In the genomic region with DNA sequence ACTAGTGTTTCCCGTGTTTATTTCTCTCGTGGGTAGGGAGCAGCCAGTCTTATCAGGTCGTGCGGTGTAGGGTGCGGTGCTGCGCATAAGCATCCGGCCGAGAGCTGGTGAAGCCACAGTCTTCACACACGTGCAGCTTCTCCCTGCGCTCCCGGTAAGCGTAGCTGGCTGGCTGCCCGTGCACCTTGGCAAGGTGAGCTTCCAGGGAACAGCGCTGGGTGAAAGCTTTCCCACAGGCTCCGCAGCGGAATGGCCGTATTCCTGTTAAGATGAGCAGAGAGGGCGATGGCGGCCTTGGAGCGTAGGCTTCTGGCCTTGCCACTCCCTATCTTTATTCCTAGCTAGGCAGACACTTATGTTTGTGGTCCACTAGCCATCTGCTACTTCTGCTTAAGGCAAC, we compare ENCODE assay signal across 8 mouse cellular contexts. TPM values are rescaled to one million over a fixed set of nuclear protein-coding genes. Genes with fewer than 3 reads are reported as not detected.
DNase-seq lines count a peak whose midpoint lies in the region; ATAC-seq and TF ChIP-seq lines count a peak whose summit lies in the region.

No protein-coding gene starts in this region.

- 86% methylated on average over 20 of the region's 20 CpGs for WGBS in intestine, embryonic 14.5 days
- 87% methylated on average over 20 of the region's 20 CpGs for WGBS in intestine, embryonic 16.5 days
- 58% methylated on average over 20 of the region's 20 CpGs for WGBS in cerebellum, adult 2 months
- WGBS in forebrain, embryonic 12.5 days: 91% methylated on average over 20 of the region's 20 CpGs
- WGBS in limb, embryonic 13.5 days: 89% methylated on average over 20 of the region's 20 CpGs

- H3K36me3 ChIP-seq in intestine, embryonic 14.5 days (ENCODE audit: control insufficient read depth, insufficient read depth, low read length): peaks cover 21% of the 10 kb centered on the region; the same call in 1 of the 2 replicates
- peaks cover 3% of the 10 kb centered on the region; the same call in 1 of the 2 replicates for H3K36me3 ChIP-seq in intestine, embryonic 16.5 days (ENCODE audit: control insufficient read depth, insufficient read depth, low read length)
- H3K36me3 ChIP-seq in forebrain, embryonic 12.5 days (replicated peaks): peaks cover 27% of the 10 kb centered on the region
- peaks cover 35% of the 10 kb centered on the region for H3K36me3 ChIP-seq in limb, embryonic 13.5 days

- peaks cover 6% of the 10 kb centered on the region for H3K4me1 ChIP-seq in intestine, embryonic 14.5 days (replicated peaks; ENCODE audit: control insufficient read depth, insufficient read depth, low read length)
- peaks cover 9% of the 10 kb centered on the region for H3K4me1 ChIP-seq in intestine, embryonic 16.5 days (ENCODE audit: control insufficient read depth, insufficient read depth, low read length)
- peaks cover 10% of the 10 kb centered on the region for H3K4me1 ChIP-seq in cerebellum, adult 2 months (ENCODE audit: control insufficient read depth, insufficient read depth, low read length)
- H3K4me1 ChIP-seq in forebrain, embryonic 12.5 days: peaks cover 20% of the 10 kb centered on the region
- peaks cover 18% of the 10 kb centered on the region for H3K4me1 ChIP-seq in limb, embryonic 13.5 days

- no peak overlapping the region for H3K4me3 ChIP-seq in intestine, embryonic 14.5 days (ENCODE audit: low read depth, low read length)
- no peak overlapping the region for H3K4me3 ChIP-seq in intestine, embryonic 16.5 days (ENCODE audit: low read length)
- H3K4me3 ChIP-seq in cerebellum, adult 2 months (replicated peaks; ENCODE audit: insufficient read depth, low read depth, low read length): peak overlapping the region; percentile 13
- peak overlapping the region; percentile 74 for H3K4me3 ChIP-seq in forebrain, embryonic 12.5 days (replicated peaks)
- H3K4me3 ChIP-seq in limb, embryonic 13.5 days: peak overlapping the region; percentile 80

- TF ChIP-seq POLR2A in cerebellum, adult 2 months (IDR thresholded peaks at IDR 0.05; ENCODE audit: borderline replicate concordance, insufficient read depth, low read length): no peak

- no peak for TF ChIP-seq CTCF in cerebellum, adult 2 months (IDR thresholded peaks at IDR 0.05; ENCODE audit: borderline replicate concordance, insufficient read depth, low read depth, low read length)

- no peak for ATAC-seq in intestine, embryonic 14.5 days (replicated peaks; ENCODE audit: low FRiP score, low TSS enrichment, low read depth)
- no peak for ATAC-seq in intestine, embryonic 16.5 days
- ATAC-seq in forebrain, embryonic 12.5 days (ENCODE audit: low FRiP score): no peak
- no peak for ATAC-seq in limb, embryonic 13.5 days (ENCODE audit: low FRiP score, low read depth)
- no peak for ATAC-seq in CD4-positive, CD25-positive, alpha-beta regulatory T cell, adult 4 months

- H3K27ac ChIP-seq in intestine, embryonic 14.5 days (ENCODE audit: low read depth): no peak overlapping the region
- no peak overlapping the region for H3K27ac ChIP-seq in intestine, embryonic 16.5 days (ENCODE audit: low read length)
- H3K27ac ChIP-seq in cerebellum, adult 2 months (ENCODE audit: insufficient read depth, low read length): no peak overlapping the region
- no peak overlapping the region for H3K27ac ChIP-seq in forebrain, embryonic 12.5 days
- no peak overlapping the region for H3K27ac ChIP-seq in limb, embryonic 13.5 days

- H3K9ac ChIP-seq in intestine, embryonic 14.5 days (ENCODE audit: low read length): no peak overlapping the region
- H3K9ac ChIP-seq in intestine, embryonic 16.5 days (ENCODE audit: low read depth, low read length): no peak overlapping the region
- H3K9ac ChIP-seq in forebrain, embryonic 12.5 days: 0 out of 2 replicates have a peak overlapping the region, but pooled peaks have one; percentile 17
- H3K9ac ChIP-seq in limb, embryonic 13.5 days: no peak overlapping the region

- no peak for DNase-seq in intestine, embryonic 14.5 days (ENCODE audit: low spot score)
- DNase-seq in cerebellum, adult 2 months: peak; percentile 38 to 48
- DNase-seq in retina, embryonic 14.5 days (ENCODE audit: low spot score): no peak
- no peak for DNase-seq in spleen, adult 18-20 months

- H3K27me3 ChIP-seq in intestine, embryonic 14.5 days (replicated peaks; ENCODE audit: control insufficient read depth, insufficient read depth, low read length): no peaks in the 10 kb centered on the region
- no peaks in the 10 kb centered on the region for H3K27me3 ChIP-seq in intestine, embryonic 16.5 days (replicated peaks; ENCODE audit: control insufficient read depth, insufficient read depth, low read length)
- H3K27me3 ChIP-seq in cerebellum, adult 2 months (ENCODE audit: control insufficient read depth, insufficient read depth, low read length): no peaks in the 10 kb centered on the region
- no peaks in the 10 kb centered on the region for H3K27me3 ChIP-seq in forebrain, embryonic 12.5 days
- H3K27me3 ChIP-seq in limb, embryonic 13.5 days: no peaks in the 10 kb centered on the region

- H3K9me3 ChIP-seq in intestine, embryonic 14.5 days (ENCODE audit: control insufficient read depth, low read length): no peaks in the 10 kb centered on the region
- no peaks in the 10 kb centered on the region for H3K9me3 ChIP-seq in intestine, embryonic 16.5 days (ENCODE audit: control insufficient read depth, low read length)
- H3K9me3 ChIP-seq in forebrain, embryonic 12.5 days: no peaks in the 10 kb centered on the region
- H3K9me3 ChIP-seq in limb, embryonic 13.5 days: no peaks in the 10 kb centered on the region

- peak overlapping the region; percentile 82; the same call in 1 of the 2 replicates for H3K4me2 ChIP-seq in intestine, embryonic 14.5 days (ENCODE audit: low read length)
- no peak overlapping the region for H3K4me2 ChIP-seq in intestine, embryonic 16.5 days (ENCODE audit: low read depth, low read length)
- peak overlapping the region; percentile 67 for H3K4me2 ChIP-seq in forebrain, embryonic 12.5 days
- peak overlapping the region; percentile 83 for H3K4me2 ChIP-seq in limb, embryonic 13.5 days (replicated peaks)

RNA-seq across cellular contexts. Expression of a gene that starts 1.3 kb away (rescaled TPM):
- 147 and 157 TPM in 2 replicates for polyA plus RNA-seq in intestine, embryonic 14.5 days (2014; fragmentation: Nextera tagmentation; extraction: Ambion mirVana)
- 139 and 142 TPM in 2 replicates for polyA plus RNA-seq in intestine, embryonic 16.5 days (2015; fragmentation: Nextera tagmentation; extraction: Ambion mirVana)
- polyA plus RNA-seq in cerebellum, adult 2 months (2012; rRNA removed): 134 and 147 TPM in 2 replicates
- 245 and 256 TPM in 2 replicates for polyA plus RNA-seq in forebrain, embryonic 12.5 days (2016; fragmentation: Nextera tagmentation; extraction: Ambion mirVana)
- polyA plus RNA-seq in limb, embryonic 13.5 days (2015; fragmentation: Nextera tagmentation; extraction: Ambion mirVana): 219 and 220 TPM in 2 replicates
- 100 to 1,000 TPM in 1 of 2 experiments, 10 to 100 TPM in 1; 96.7 to 104 TPM for polyA plus RNA-seq in CD4-positive, CD25-positive, alpha-beta regulatory T cell, adult 4 months (2017; shearing (Covaris generic))

RNA-seq across cellular contexts. Expression of a gene that starts 1.6 kb away (rescaled TPM):
- polyA plus RNA-seq in intestine, embryonic 14.5 days (2014; fragmentation: Nextera tagmentation; extraction: Ambion mirVana): 159 and 161 TPM in 2 replicates
- 99.2 and 103 TPM in 2 replicates for polyA plus RNA-seq in intestine, embryonic 16.5 days (2015; fragmentation: Nextera tagmentation; extraction: Ambion mirVana)
- 167 and 182 TPM in 2 replicates for polyA plus RNA-seq in cerebellum, adult 2 months (2012; rRNA removed)
- polyA plus RNA-seq in forebrain, embryonic 12.5 days (2016; fragmentation: Nextera tagmentation; extraction: Ambion mirVana): 164 TPM in 2 replicates
- 171 and 184 TPM in 2 replicates for polyA plus RNA-seq in limb, embryonic 13.5 days (2015; fragmentation: Nextera tagmentation; extraction: Ambion mirVana)
- polyA plus RNA-seq in CD4-positive, CD25-positive, alpha-beta regulatory T cell, adult 4 months (2017; shearing (Covaris generic)): 10 to 100 TPM; 50.3 to 54.3 TPM

RNA-seq across cellular contexts. Expression of a gene that starts 2.1 kb away (rescaled TPM):
- polyA plus RNA-seq in intestine, embryonic 14.5 days (2014; fragmentation: Nextera tagmentation; extraction: Ambion mirVana): not detected in 2 replicates
- polyA plus RNA-seq in intestine, embryonic 16.5 days (2015; fragmentation: Nextera tagmentation; extraction: Ambion mirVana): not detected in 2 replicates
- polyA plus RNA-seq in cerebellum, adult 2 months (2012; rRNA removed): not detected in 2 replicates
- polyA plus RNA-seq in forebrain, embryonic 12.5 days (2016; fragmentation: Nextera tagmentation; extraction: Ambion mirVana): 0.28 TPM in 1 of 2 replicates, not detected in the other
- polyA plus RNA-seq in limb, embryonic 13.5 days (2015; fragmentation: Nextera tagmentation; extraction: Ambion mirVana): 0.28 TPM in 1 of 2 replicates, not detected in the other
- not detected for polyA plus RNA-seq in CD4-positive, CD25-positive, alpha-beta regulatory T cell, adult 4 months (2017; shearing (Covaris generic))

RNA-seq across cellular contexts. Expression of a gene that starts 34.8 kb away (rescaled TPM):
- 81.9 and 85.4 TPM in 2 replicates for polyA plus RNA-seq in intestine, embryonic 14.5 days (2014; fragmentation: Nextera tagmentation; extraction: Ambion mirVana)
- 80.2 and 86.9 TPM in 2 replicates for polyA plus RNA-seq in intestine, embryonic 16.5 days (2015; fragmentation: Nextera tagmentation; extraction: Ambion mirVana)
- 463 and 475 TPM in 2 replicates for polyA plus RNA-seq in cerebellum, adult 2 months (2012; rRNA removed)
- polyA plus RNA-seq in forebrain, embryonic 12.5 days (2016; fragmentation: Nextera tagmentation; extraction: Ambion mirVana): 44.5 and 51.3 TPM in 2 replicates
- 94.9 and 100 TPM in 2 replicates for polyA plus RNA-seq in limb, embryonic 13.5 days (2015; fragmentation: Nextera tagmentation; extraction: Ambion mirVana)
- polyA plus RNA-seq in CD4-positive, CD25-positive, alpha-beta regulatory T cell, adult 4 months (2017; shearing (Covaris generic)): 10 to 100 TPM; 49.8 to 68.7 TPM

RNA-seq across cellular contexts. Expression of a gene that starts 46.5 kb away (rescaled TPM):
- polyA plus RNA-seq in intestine, embryonic 14.5 days (2014; fragmentation: Nextera tagmentation; extraction: Ambion mirVana): 0.24 and 0.26 TPM in 2 replicates
- 0.22 and 0.37 TPM in 2 replicates for polyA plus RNA-seq in intestine, embryonic 16.5 days (2015; fragmentation: Nextera tagmentation; extraction: Ambion mirVana)
- polyA plus RNA-seq in cerebellum, adult 2 months (2012; rRNA removed): 0.16 TPM in 1 of 2 replicates, not detected in the other
- polyA plus RNA-seq in forebrain, embryonic 12.5 days (2016; fragmentation: Nextera tagmentation; extraction: Ambion mirVana): 0.51 and 0.68 TPM in 2 replicates
- 0.28 and 0.48 TPM in 2 replicates for polyA plus RNA-seq in limb, embryonic 13.5 days (2015; fragmentation: Nextera tagmentation; extraction: Ambion mirVana)
- polyA plus RNA-seq in CD4-positive, CD25-positive, alpha-beta regulatory T cell, adult 4 months (2017; shearing (Covaris generic)): 1 to 10 TPM in 1 of 2 experiments, not detected in 1; 1.6 TPM

Comparison
In these comparisons a context has a peak if more than half of its experiments do, and no peak if none do; other contexts are left out.
1. DNase-seq: peak in cerebellum, adult 2 months (2 of 2); none in intestine, embryonic 14.5 days (single experiment), retina, embryonic 14.5 days (single experiment) and spleen, adult 18-20 months (0 of 2).
2. H3K4me3 ChIP-seq: peak in cerebellum, adult 2 months (single experiment), forebrain, embryonic 12.5 days (single experiment) and limb, embryonic 13.5 days (single experiment); none in intestine, embryonic 14.5 days (single experiment) and intestine, embryonic 16.5 days (single experiment).